Mouse (Mus musculus) liver, embryonic 15.5 days (tissue): ENCODE measurements around the gene Rarres2. TPM values are rescaled to one million over a fixed set of nuclear protein-coding genes. Genes with fewer than 3 reads are reported as not detected.
A peak's percentile ranks its signal among the peaks of the same experiment; 100 is the strongest.
"Not testable (repeated sequence)": the region's sequence is repeated elsewhere in the genome, so short reads cannot be mapped to it uniquely, and the experiment has no call there.

ENCODE experiments used
- ATAC-seq: fragments of 200-750 bp; cut with Nextera tagmentation; 2 replicates; pipeline ENCODE4 v1.8.0; 2017; ENCODE audit warnings: moderate number of reproducible peaks, mild to moderate bottlenecking, moderate library complexity; ENCODE audit not compliant: insufficient read depth
- H3K27ac ChIP-seq: fragments of 300-500 bp; sonication (generic); replicated peaks from 2 replicates; pipeline ENCODE4 v1.5.1; 2015; ENCODE audit warnings: mild to moderate bottlenecking, inconsistent platforms
- H3K27me3 ChIP-seq: fragments of 300-500 bp; sonication (generic); 2 replicates; pipeline ENCODE4 v1.6.1; 2015; ENCODE audit warnings: mild to moderate bottlenecking, inconsistent platforms
- H3K36me3 ChIP-seq: fragments of 300-500 bp; sonication (generic); replicated peaks from 2 replicates; pipeline ENCODE4 v1.6.1; 2015; ENCODE audit warnings: moderate library complexity, mild to moderate bottlenecking, inconsistent platforms
- H3K4me1 ChIP-seq: fragments of 300-500 bp; sonication (generic); replicated peaks from 2 replicates; pipeline ENCODE4 v1.6.1; 2015; ENCODE audit warnings: inconsistent platforms
- H3K4me2 ChIP-seq: fragments of 300-500 bp; sonication (generic); 2 replicates; pipeline ENCODE4 v1.6.1; 2015; ENCODE audit warnings: moderate library complexity, mild to moderate bottlenecking, inconsistent platforms
- H3K4me3 ChIP-seq: fragments of 300-500 bp; sonication (generic); replicated peaks from 2 replicates; pipeline ENCODE4 v1.5.1; 2015; ENCODE audit warnings: mild to moderate bottlenecking, inconsistent platforms
- H3K9ac ChIP-seq: fragments of 300-500 bp; sonication (generic); 2 replicates; pipeline ENCODE4 v1.6.1; 2015; ENCODE audit warnings: moderate library complexity, mild to moderate bottlenecking, inconsistent platforms
- H3K9me3 ChIP-seq: fragments of 300-500 bp; sonication (generic); replicated peaks from 2 replicates; pipeline ENCODE4 v1.6.1; 2016; ENCODE audit warnings: inconsistent platforms
- WGBS: fragments of 180-500 bp; shearing (Covaris S2); methylation state at CpG from one replicate; pipeline ENCODE4 v1.1.7; 2015; ENCODE audit warnings: mixed read lengths; ENCODE audit not compliant: insufficient replicate concordance; 5-methylcytosine and 5-hydroxymethylcytosine counted together
- polyA plus RNA-seq: library from polyadenylated mRNA; unstranded; fragments of >200 nt; fragmentation: Nextera tagmentation; extraction: Ambion mirVana; gene quantifications from 2 replicates; pipeline ENCODE4 v1.2.1, GENCODE M21; 2015

Gene Rarres2
- polyA plus RNA-seq, 1 experiment from 2014 or later = 34.4 TPM

GRCm38 (mm10) chr6:48538841-48539737 lies 33.5 kb downstream of the Rarres2 start:
- 52% methylated on average over 5 of the region's 5 CpGs for WGBS
- no peak for ATAC-seq

GRCm38 (mm10) chr6:48537105-48537954 lies 35.3 kb downstream of the Rarres2 start, which contains the start of gene Atp6v0e2:
TSS of gene Atp6v0e2 (plus strand) at chr6:48537615.
- H3K4me1 ChIP-seq = 0 out of 2 replicates have a peak, but pooled peaks cover 4% of the 10 kb centered on the region

More at GRCm38 (mm10) chr6:48538841-48539737, 33.5 kb downstream of the Rarres2 start:
- Histone ChIP-seq H3K4me1 (0 out of 2 replicates have a peak, but pooled peaks cover 4% of the 10 kb centered on the region), H3K4me2 (no peak overlapping the region), H3K27me3 (0 out of 2 replicates have a peak, but pooled peaks cover 6% of the 10 kb centered on the region), H3K9ac (no peak overlapping the region), H3K36me3 (no peaks in the 10 kb centered on the region), H3K4me3 (no peak overlapping the region), H3K9me3 (no peaks in the 10 kb centered on the region), H3K27ac (no peak overlapping the region)

GRCm38 (mm10) chr6:48536091-48536490 lies 36.5 kb downstream of the Rarres2 start:
- ATAC-seq = no peak
- 28% methylated on average over 4 of the region's 4 CpGs for WGBS

More at GRCm38 (mm10) chr6:48537105-48537954, 35.3 kb downstream of the Rarres2 start, which contains the start of gene Atp6v0e2:
- no peaks in the 10 kb centered on the region for H3K36me3 ChIP-seq
- H3K4me3 ChIP-seq = peak within 1 kb of the TSS; percentile 20; the same call in 1 of the 2 replicates
- ATAC-seq = no peak
- H3K4me2 ChIP-seq = peak within 1 kb of the TSS; percentile 50
- no peak within 1 kb of the TSS for H3K9ac ChIP-seq
- H3K27me3 ChIP-seq = 0 out of 2 replicates have a peak, but pooled peaks cover 6% of the 10 kb centered on the region
- 16% methylated on average over 38 of the region's 38 CpGs for WGBS
- H3K9me3 ChIP-seq = no peaks in the 10 kb centered on the region
- H3K27ac ChIP-seq = no peak within 1 kb of the TSS

GRCm38 (mm10) chr6:48534913-48535312 lies 37.7 kb downstream of the Rarres2 start:
- 72% methylated on average over 8 of the region's 8 CpGs for WGBS
- H3K27me3 ChIP-seq = 0 out of 2 replicates have a peak, but pooled peaks cover 6% of the 10 kb centered on the region
- H3K9me3 ChIP-seq = no peaks in the 10 kb centered on the region
- no peak overlapping the region for H3K27ac ChIP-seq
- 0 out of 2 replicates have a peak, but pooled peaks cover 4% of the 10 kb centered on the region for H3K4me1 ChIP-seq
- no peak overlapping the region for H3K9ac ChIP-seq
- no peaks in the 10 kb centered on the region for H3K36me3 ChIP-seq
- ATAC-seq = no peak
- H3K4me3 ChIP-seq = no peak overlapping the region
- no peak overlapping the region for H3K4me2 ChIP-seq

More at GRCm38 (mm10) chr6:48536091-48536490, 36.5 kb downstream of the Rarres2 start:
- no peaks in the 10 kb centered on the region for H3K36me3 ChIP-seq
- H3K9ac ChIP-seq = no peak overlapping the region
- H3K9me3 ChIP-seq = no peaks in the 10 kb centered on the region
- H3K27ac ChIP-seq = no peak overlapping the region
- H3K4me2 ChIP-seq = no peak overlapping the region
- 0 out of 2 replicates have a peak, but pooled peaks cover 4% of the 10 kb centered on the region for H3K4me1 ChIP-seq
- H3K27me3 ChIP-seq = 0 out of 2 replicates have a peak, but pooled peaks cover 6% of the 10 kb centered on the region
- no peak overlapping the region for H3K4me3 ChIP-seq

GRCm38 (mm10) chr6:48533475-48533874 lies 39.1 kb downstream of the Rarres2 start:
- Histone ChIP-seq H3K4me1 (0 out of 2 replicates have a peak, but pooled peaks cover 4% of the 10 kb centered on the region), H3K27me3 (0 out of 2 replicates have a peak, but pooled peaks cover 6% of the 10 kb centered on the region), H3K27ac (no peak overlapping the region), H3K9me3 (no peaks in the 10 kb centered on the region), H3K36me3 (no peaks in the 10 kb centered on the region), H3K4me3 (no peak overlapping the region), H3K9ac (no peak overlapping the region), H3K4me2 (no peak overlapping the region)
- ATAC-seq = no peak
- 54% methylated on average over 2 of the region's 2 CpGs for WGBS

GRCm38 (mm10) chr6:48530862-48531261 lies 41.7 kb downstream of the Rarres2 start:
- H3K4me1 ChIP-seq = no peaks in the 10 kb centered on the region
- H3K4me3 ChIP-seq = no peak overlapping the region
- H3K9ac ChIP-seq = no peak overlapping the region
- ATAC-seq = no peak
- H3K27ac ChIP-seq = no peak overlapping the region
- no peaks in the 10 kb centered on the region for H3K9me3 ChIP-seq
- H3K36me3 ChIP-seq = no peaks in the 10 kb centered on the region
- no peaks in the 10 kb centered on the region for H3K27me3 ChIP-seq
- 59% methylated on average over 2 of the region's 2 CpGs for WGBS
- no peak overlapping the region for H3K4me2 ChIP-seq

- no peak overlapping the region for H3K27ac ChIP-seq
- WGBS = 57% methylated on average over 16 of the region's 16 CpGs
- no peaks in the 10 kb centered on the region for H3K9me3 ChIP-seq
Observed at GRCm38 (mm10) chr6:48529871-48530440, 42.6 kb downstream of the Rarres2 start.

GRCm38 (mm10) chr6:48529261-48529660 lies 43.3 kb downstream of the Rarres2 start:
- H3K9me3 ChIP-seq = no peaks in the 10 kb centered on the region
- no peaks in the 10 kb centered on the region for H3K36me3 ChIP-seq
- H3K4me2 ChIP-seq = no peak overlapping the region
- no peak overlapping the region for H3K9ac ChIP-seq
- H3K4me3 ChIP-seq = no peak overlapping the region
- H3K27me3 ChIP-seq = no peaks in the 10 kb centered on the region
- WGBS = 42% methylated on average over 14 of the region's 14 CpGs
- H3K4me1 ChIP-seq = no peaks in the 10 kb centered on the region
- no peak overlapping the region for H3K27ac ChIP-seq
- ATAC-seq = no peak

More at GRCm38 (mm10) chr6:48529871-48530440, 42.6 kb downstream of the Rarres2 start:
- no peak for ATAC-seq
- Histone ChIP-seq H3K4me3 (no peak overlapping the region), H3K4me2 (no peak overlapping the region), H3K27me3 (no peaks in the 10 kb centered on the region), H3K9ac (no peak overlapping the region), H3K4me1 (no peaks in the 10 kb centered on the region), H3K36me3 (no peaks in the 10 kb centered on the region)

GRCm38 (mm10) chr6:48527901-48528300 lies 44.7 kb downstream of the Rarres2 start:
- 64% methylated on average over 9 of the region's 9 CpGs for WGBS
- Histone ChIP-seq H3K9me3 (no peaks in the 10 kb centered on the region), H3K4me2 (no peak overlapping the region), H3K36me3 (no peaks in the 10 kb centered on the region), H3K4me1 (no peaks in the 10 kb centered on the region), H3K4me3 (no peak overlapping the region), H3K9ac (no peak overlapping the region), H3K27ac (no peak overlapping the region), H3K27me3 (no peaks in the 10 kb centered on the region)
- no peak for ATAC-seq

- 88% methylated on average over 16 of the region's 16 CpGs for WGBS
- not testable (repeated sequence) for H3K4me2 ChIP-seq, H3K4me3 ChIP-seq, H3K27me3 ChIP-seq, H3K36me3 ChIP-seq, ATAC-seq, H3K9me3 ChIP-seq, H3K9ac ChIP-seq, H3K27ac ChIP-seq, H3K4me1 ChIP-seq
Observed at GRCm38 (mm10) chr6:48524882-48525281, 47.7 kb downstream of the Rarres2 start.
